Mouse (Mus musculus): ENCODE results near the gene Fam57a. TPM values are rescaled to one million over a fixed set of nuclear protein-coding genes. Genes with fewer than 3 reads are reported as not detected.

The Fam57a gene
- polyA plus RNA-seq (2015; fragmentation: Nextera tagmentation; extraction: Ambion mirVana): 27.0 and 33.8 TPM in 2 replicates

DNA sequence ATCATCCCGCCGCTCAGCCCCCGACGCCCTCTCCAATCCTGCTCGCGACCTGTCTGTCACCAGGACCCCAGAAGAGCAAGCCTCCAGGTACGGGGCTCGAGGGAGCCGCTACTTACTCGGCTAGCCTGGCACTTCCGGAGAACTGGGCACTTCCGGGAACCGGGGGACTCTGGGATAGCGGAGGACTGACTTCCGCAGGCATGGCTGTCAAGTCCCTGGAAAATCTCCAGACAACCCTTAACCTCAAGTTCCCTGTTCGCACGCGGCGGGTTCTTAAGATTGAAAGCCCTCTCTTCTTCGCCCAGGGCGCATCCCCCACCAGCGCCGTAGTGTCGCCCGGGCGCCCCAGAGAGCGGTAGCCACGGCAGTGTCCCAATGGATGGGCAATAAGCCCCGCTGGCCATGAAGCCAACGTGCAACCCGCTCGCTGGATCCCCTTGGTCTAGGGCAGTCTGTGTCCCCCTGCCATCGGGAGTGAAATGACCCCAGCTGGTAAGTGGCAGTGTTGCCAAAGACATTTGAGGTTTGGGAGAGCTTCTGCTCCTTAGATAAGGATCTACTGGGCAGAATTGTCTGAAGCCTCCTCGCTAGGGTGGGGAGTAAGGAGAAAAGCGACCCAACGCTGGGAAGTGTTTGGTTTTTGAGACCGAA lies at the start of gene Fam57a, which contains the start of gene Vps53:
TSS of gene Fam57a (plus strand) at position 177 of the 651 bp plus-strand sequence.
TSS of gene Vps53 (minus strand) at position 153 of the 651 bp plus-strand sequence.
- ATAC-seq (peak; percentile 91), DNase-seq (ENCODE audit: low spot score) (peak; percentile 93)
- under 1% methylated on average over 37 of the region's 37 CpGs for WGBS

DNA sequence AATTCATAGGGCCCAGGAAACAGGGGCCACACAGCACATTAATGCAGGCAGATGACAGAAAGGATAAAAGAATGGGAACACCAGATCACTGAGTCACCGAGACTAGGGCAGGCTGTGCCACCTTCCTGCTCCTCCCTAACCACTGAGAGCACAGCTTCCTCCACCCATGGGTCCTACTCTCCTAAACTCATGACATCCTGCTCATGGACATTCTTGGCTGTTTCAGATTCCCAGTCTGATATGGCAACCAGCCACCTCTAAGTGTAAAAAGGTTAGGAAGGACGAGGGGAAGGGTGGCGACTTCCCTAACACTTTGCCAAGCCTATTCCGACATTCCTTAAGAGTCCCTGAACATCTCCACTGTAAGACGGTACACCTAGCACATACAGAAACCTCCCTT lies 48.6 kb upstream of the Fam57a start:
- Histone ChIP-seq H3K36me3 (ENCODE audit: insufficient read depth, low read length) (peaks cover 13% of the 10 kb centered on the region), H3K4me1 (ENCODE audit: insufficient read depth, low read depth, low read length) (no peaks in the 10 kb centered on the region), H3K4me3 (ENCODE audit: low read depth, low read length) (no peak overlapping the region), H3K27ac (ENCODE audit: low read length) (peak overlapping the region; percentile 14; the same call in 1 of the 2 replicates), H3K9ac (replicated peaks; ENCODE audit: low read depth) (no peak overlapping the region), H3K27me3 (replicated peaks; ENCODE audit: insufficient read depth, low read length) (no peaks in the 10 kb centered on the region), H3K9me3 (ENCODE audit: low read length) (no peaks in the 10 kb centered on the region), H3K4me2 (replicated peaks; ENCODE audit: low read depth, low read length) (no peak overlapping the region)
- TF ChIP-seq EP300 (IDR thresholded peaks at IDR 0.05): peak; percentile 93
- TF ChIP-seq CTCF (IDR thresholded peaks at IDR 0.05): no peak
- WGBS: 47% methylated on average over 5 of the region's 5 CpGs
- ATAC-seq (peak; percentile 96), DNase-seq (ENCODE audit: low spot score) (peak; percentile 73)

More for the DNA sequence above, at the start of gene Fam57a, which contains the start of gene Vps53:
- Histone ChIP-seq H3K27me3 (replicated peaks; ENCODE audit: insufficient read depth, low read length) (no peaks in the 10 kb centered on the region), H3K4me2 (replicated peaks; ENCODE audit: low read depth, low read length) (peak within 1 kb of the TSS; percentile 74), H3K9ac (replicated peaks; ENCODE audit: low read depth) (peak within 1 kb of the TSS; percentile 58), H3K4me1 (ENCODE audit: insufficient read depth, low read depth, low read length) (no peaks in the 10 kb centered on the region; the same call in 1 of the 2 replicates), H3K9me3 (ENCODE audit: low read length) (no peaks in the 10 kb centered on the region), H3K4me3 (ENCODE audit: low read depth, low read length) (peak within 1 kb of the TSS; percentile 64), H3K36me3 (ENCODE audit: insufficient read depth, low read length) (no peaks in the 10 kb centered on the region), H3K27ac (ENCODE audit: low read length) (peak within 1 kb of the TSS; percentile 62)
- TF ChIP-seq EP300 (IDR thresholded peaks at IDR 0.05) (no peak), CTCF (IDR thresholded peaks at IDR 0.05) (no peak)

DNA sequence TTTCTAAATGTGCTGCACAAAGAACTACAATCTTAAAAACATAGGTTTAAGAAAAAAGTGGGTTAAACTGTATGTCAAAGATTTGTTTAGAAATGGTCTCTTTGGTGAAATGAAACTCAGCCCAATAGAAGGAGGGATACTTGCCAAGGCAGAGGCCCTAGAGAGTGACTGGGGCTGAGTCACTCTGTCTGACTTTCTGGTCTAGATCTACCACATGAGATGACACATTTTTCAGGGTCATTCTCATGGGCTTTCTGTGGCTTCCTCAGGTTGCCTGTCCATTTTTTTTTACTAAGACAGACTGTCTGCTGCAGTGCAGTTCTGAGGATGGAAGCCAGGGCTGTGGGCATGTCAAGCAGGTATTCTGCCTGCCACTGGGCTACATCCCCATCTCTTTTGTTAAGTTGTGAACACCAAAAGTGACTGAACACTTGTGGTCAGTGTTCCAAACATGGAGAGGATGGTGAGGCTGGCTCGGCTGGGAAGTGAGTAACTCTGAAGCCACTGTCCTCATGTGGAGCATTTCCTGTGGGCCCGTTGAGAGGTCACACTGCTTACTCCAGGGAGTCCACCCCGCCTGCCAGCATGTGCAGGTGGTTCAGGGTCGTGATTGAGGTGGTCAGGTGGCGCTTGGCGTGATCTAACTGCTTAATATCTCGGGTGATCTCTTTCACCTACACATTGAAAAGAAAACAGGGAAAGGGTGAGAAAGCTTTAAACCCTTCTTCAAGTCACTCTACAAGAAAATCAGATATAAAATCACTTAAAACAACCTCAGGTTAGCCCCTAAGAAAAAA lies 43.6 kb upstream of the Fam57a start:
- H3K9ac ChIP-seq (replicated peaks; ENCODE audit: low read depth): no peak overlapping the region
- H3K4me3 ChIP-seq (ENCODE audit: low read depth, low read length): no peak overlapping the region
- no peak overlapping the region for H3K27ac ChIP-seq (ENCODE audit: low read length)
- DNase-seq (ENCODE audit: low spot score): no peak
- no peaks in the 10 kb centered on the region for H3K4me1 ChIP-seq (ENCODE audit: insufficient read depth, low read depth, low read length)
- TF ChIP-seq CTCF (IDR thresholded peaks at IDR 0.05) (no peak), EP300 (IDR thresholded peaks at IDR 0.05) (no peak)
- no peak for ATAC-seq
- WGBS: 84% methylated on average over 7 of the region's 7 CpGs
- H3K9me3 ChIP-seq (ENCODE audit: low read length): no peaks in the 10 kb centered on the region
- H3K36me3 ChIP-seq (ENCODE audit: insufficient read depth, low read length): peaks cover 19% of the 10 kb centered on the region
- H3K27me3 ChIP-seq (replicated peaks; ENCODE audit: insufficient read depth, low read length): no peaks in the 10 kb centered on the region
- no peak overlapping the region for H3K4me2 ChIP-seq (replicated peaks; ENCODE audit: low read depth, low read length)

DNA sequence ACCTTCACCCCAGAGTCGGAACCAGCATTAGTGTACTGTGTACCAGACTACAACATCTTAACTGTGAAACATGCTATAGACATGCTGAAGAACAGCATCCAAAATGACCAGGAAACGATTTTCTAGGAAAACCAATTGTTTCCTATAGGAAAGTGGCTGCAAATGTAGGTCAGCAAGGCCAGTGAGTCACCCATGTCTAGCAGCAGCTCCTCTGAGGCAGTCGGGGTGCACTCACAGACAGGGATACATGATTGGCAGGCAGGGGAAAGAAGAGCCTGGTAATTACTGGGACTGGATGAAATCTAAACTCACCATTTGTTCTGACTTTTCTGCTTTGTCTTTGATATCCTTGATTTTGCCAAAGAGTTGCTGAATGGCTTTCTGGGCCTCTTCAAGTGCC lies 41.5 kb upstream of the Fam57a start:
- H3K36me3 ChIP-seq (ENCODE audit: insufficient read depth, low read length): peaks cover 19% of the 10 kb centered on the region
- no peak overlapping the region for H3K4me2 ChIP-seq (replicated peaks; ENCODE audit: low read depth, low read length)
- no peaks in the 10 kb centered on the region for H3K27me3 ChIP-seq (replicated peaks; ENCODE audit: insufficient read depth, low read length)
- no peak for TF ChIP-seq CTCF (IDR thresholded peaks at IDR 0.05)
- TF ChIP-seq EP300 (IDR thresholded peaks at IDR 0.05): no peak
- ATAC-seq (no peak), DNase-seq (ENCODE audit: low spot score) (no peak)
- no peak overlapping the region for H3K4me3 ChIP-seq (ENCODE audit: low read depth, low read length)
- H3K9ac ChIP-seq (replicated peaks; ENCODE audit: low read depth): no peak overlapping the region
- H3K9me3 ChIP-seq (ENCODE audit: low read length): no peaks in the 10 kb centered on the region
- H3K27ac ChIP-seq (ENCODE audit: low read length): no peak overlapping the region
- no peaks in the 10 kb centered on the region for H3K4me1 ChIP-seq (ENCODE audit: insufficient read depth, low read depth, low read length)
- 85% methylated on average over 3 of the region's 3 CpGs for WGBS

DNA sequence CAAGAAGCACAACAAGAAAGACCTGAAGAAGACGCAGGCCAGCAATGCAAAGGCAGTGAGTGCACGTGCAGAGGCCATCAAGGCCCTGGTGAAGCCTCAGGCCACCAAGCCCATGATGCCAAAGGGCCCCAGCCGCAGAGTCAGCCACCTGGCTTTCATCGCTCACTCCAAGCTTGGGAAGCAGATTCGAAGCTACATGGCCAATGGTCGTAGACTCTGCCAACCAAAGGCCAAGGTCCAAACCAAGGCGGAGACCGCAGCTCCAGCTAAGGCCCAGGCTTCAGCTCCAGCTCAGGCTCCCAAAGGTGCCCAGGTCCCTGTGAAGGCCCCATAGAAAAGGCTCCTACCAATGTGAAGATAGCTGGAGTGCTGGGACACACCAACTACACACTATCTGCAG lies 35.1 kb upstream of the Fam57a start:
- DNase-seq (ENCODE audit: low spot score) (no peak), ATAC-seq (no peak)
- no peak for TF ChIP-seq EP300 (IDR thresholded peaks at IDR 0.05)
- TF ChIP-seq CTCF (IDR thresholded peaks at IDR 0.05): no peak
- Histone ChIP-seq H3K4me1 (ENCODE audit: insufficient read depth, low read depth, low read length) (no peaks in the 10 kb centered on the region), H3K4me2 (replicated peaks; ENCODE audit: low read depth, low read length) (no peak overlapping the region), H3K4me3 (ENCODE audit: low read depth, low read length) (no peak overlapping the region), H3K9ac (replicated peaks; ENCODE audit: low read depth) (no peak overlapping the region), H3K27me3 (replicated peaks; ENCODE audit: insufficient read depth, low read length) (no peaks in the 10 kb centered on the region), H3K9me3 (ENCODE audit: low read length) (no peaks in the 10 kb centered on the region), H3K27ac (ENCODE audit: low read length) (no peak overlapping the region), H3K36me3 (ENCODE audit: insufficient read depth, low read length) (no peaks in the 10 kb centered on the region)
- 96% methylated on average over 8 of the region's 8 CpGs for WGBS

DNA sequence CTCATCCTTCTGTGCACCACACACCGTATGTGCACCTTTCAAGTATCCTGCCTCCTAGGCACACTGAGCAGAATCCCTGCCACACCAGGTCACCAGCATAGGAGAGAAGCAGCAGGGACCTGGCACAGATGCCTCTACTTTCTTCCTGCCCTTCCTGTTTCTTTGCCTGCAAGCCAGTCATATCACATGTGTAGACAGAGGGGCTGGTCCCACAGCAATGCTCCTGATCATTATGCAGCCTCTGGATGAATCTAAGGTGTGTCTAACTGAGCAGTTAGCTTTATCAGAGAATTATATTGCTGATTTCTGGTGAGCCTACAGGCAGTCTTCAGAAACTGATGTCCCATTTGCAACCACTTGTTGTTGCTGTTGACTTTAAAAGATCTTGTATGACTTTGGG lies 34.3 kb upstream of the Fam57a start:
- TF ChIP-seq CTCF (IDR thresholded peaks at IDR 0.05) (no peak), EP300 (IDR thresholded peaks at IDR 0.05) (no peak)
- 93% methylated on average over 1 of the region's 1 CpGs for WGBS
- Histone ChIP-seq H3K4me2 (replicated peaks; ENCODE audit: low read depth, low read length) (no peak overlapping the region), H3K4me3 (ENCODE audit: low read depth, low read length) (no peak overlapping the region), H3K27ac (ENCODE audit: low read length) (no peak overlapping the region), H3K9me3 (ENCODE audit: low read length) (no peaks in the 10 kb centered on the region), H3K27me3 (replicated peaks; ENCODE audit: insufficient read depth, low read length) (no peaks in the 10 kb centered on the region), H3K4me1 (ENCODE audit: insufficient read depth, low read depth, low read length) (no peaks in the 10 kb centered on the region), H3K36me3 (ENCODE audit: insufficient read depth, low read length) (no peaks in the 10 kb centered on the region), H3K9ac (replicated peaks; ENCODE audit: low read depth) (no peak overlapping the region)
- DNase-seq (ENCODE audit: low spot score) (no peak), ATAC-seq (no peak)

Data from lung, postnatal 0 days (tissue).